ENCODE assay signal across 8 mouse cellular contexts in the genomic region with DNA sequence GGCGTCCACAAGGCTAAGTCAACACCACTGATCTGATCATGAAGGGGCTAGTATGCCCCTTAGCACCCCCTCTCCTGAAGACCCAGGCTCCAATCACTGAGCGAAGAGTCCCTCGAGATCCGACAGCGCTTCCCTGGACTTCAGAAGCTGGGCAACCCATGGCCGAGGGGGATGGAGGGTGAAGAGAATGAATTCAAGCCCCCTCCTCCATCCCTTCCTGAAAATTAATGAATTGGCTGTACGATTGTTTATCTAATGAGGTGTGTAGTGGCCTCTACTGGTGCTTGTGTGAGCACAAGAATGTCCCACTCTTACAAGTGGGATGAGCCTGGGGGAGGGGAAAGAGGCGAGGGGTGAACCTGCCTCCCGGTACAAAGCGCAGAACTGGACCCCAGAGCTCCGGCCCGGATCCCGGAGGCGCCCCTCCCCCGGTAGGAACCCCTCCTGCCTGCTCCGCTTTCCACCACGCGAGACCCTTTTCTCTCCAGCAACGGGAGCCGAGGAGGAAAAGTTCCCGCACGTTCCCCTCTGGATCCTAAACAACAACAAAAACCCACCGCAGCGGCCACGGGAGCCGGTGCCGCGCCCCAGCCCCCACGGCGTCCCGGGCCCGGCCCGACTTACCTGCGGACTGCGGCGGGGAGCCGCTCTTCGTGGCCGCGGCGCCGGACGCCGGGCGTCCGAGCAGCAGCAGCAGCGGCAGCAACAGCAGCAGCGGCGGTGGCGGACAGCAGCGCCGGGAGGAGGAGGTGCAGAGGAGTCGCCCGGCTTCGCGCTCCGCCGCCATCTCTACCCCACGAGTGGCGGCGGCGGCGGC. TPM values are rescaled to one million over a fixed set of nuclear protein-coding genes. Genes with fewer than 3 reads are reported as not detected.
DNase-seq lines count a peak whose midpoint lies in the region; ATAC-seq lines count a peak whose summit lies in the region.

No protein-coding gene starts in this region.

- peak; percentile 42 for DNase-seq in WW6 (ENCODE audit: low read depth, low spot score)
- DNase-seq in cerebellum, adult 8-10 months, result peak; percentile 38
- DNase-seq in frontal cortex, postnatal 14 days (ENCODE audit: low spot score in 2 of 2), result peak; percentile 30 to 33
- DNase-seq in left cerebral cortex, adult 9 months (ENCODE audit: low spot score in 2 of 2), result peak; percentile 5 to 19
- peak; percentile 46 to 49 for DNase-seq in lung, postnatal 4 days
- peak; percentile 53 for DNase-seq in right cerebral cortex, postnatal 4 days

- H3K9ac ChIP-seq in hindbrain, embryonic 15.5 days, result peak overlapping the region; percentile 94

- no peaks in the 10 kb centered on the region for H3K9me3 ChIP-seq in hindbrain, embryonic 15.5 days

- ATAC-seq in hindbrain, embryonic 15.5 days (ENCODE audit: low FRiP score, low read depth), result peak; percentile 50
- no peak for ATAC-seq in monocyte, adult 5-6 weeks (replicated peaks; ENCODE audit: insufficient number of reproducible peaks, low FRiP score, low TSS enrichment, poor library complexity, severe bottlenecking)

- under 1% methylated on average over 50 of the region's 63 CpGs for WGBS in hindbrain, embryonic 15.5 days

- peak overlapping the region; percentile 99 for H3K27ac ChIP-seq in hindbrain, embryonic 15.5 days (replicated peaks)

- no peaks in the 10 kb centered on the region for H3K36me3 ChIP-seq in hindbrain, embryonic 15.5 days

- H3K4me3 ChIP-seq in hindbrain, embryonic 15.5 days, result peak overlapping the region; percentile 99

- no peaks in the 10 kb centered on the region for H3K27me3 ChIP-seq in hindbrain, embryonic 15.5 days

- H3K4me2 ChIP-seq in hindbrain, embryonic 15.5 days, result peak overlapping the region; percentile 89

- H3K4me1 ChIP-seq in hindbrain, embryonic 15.5 days (replicated peaks), result peaks cover 37% of the 10 kb centered on the region

RNA-seq across cellular contexts. Expression of gene Neo1, which starts 0.7 kb away (rescaled TPM):
- 48.2 and 49.6 TPM in 2 replicates for polyA plus RNA-seq in hindbrain, embryonic 15.5 days (2015; fragmentation: Nextera tagmentation; extraction: Ambion mirVana)
- total RNA-seq in monocyte, adult 5-6 weeks (2017), result under 0.01 to 0.19 TPM (median 0.10 TPM) in 3 replicates
